ENCODE assay signal across 16 mouse cellular contexts in the genomic region with DNA sequence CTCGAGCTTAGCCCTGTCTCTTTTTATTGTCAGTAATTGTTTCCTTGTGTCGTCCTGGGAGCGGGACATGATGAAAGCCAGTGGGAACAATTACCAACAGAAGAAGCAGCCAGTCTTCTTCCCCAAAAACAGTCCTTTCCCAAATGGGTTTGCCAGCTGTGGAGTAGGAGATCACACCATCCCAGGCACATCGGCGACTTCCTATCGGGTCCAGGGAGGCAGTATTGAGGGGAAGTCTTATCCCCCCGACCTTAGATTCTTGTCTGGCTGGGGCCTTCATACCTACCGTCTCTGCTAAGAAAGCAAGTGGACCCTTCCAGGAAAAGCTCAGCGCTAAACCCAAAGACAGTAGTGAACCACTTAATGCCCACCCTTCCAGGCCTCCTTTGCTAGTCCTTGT.
"Had no signal": no experiment of that assay in that cellular context is flagged by ENCODE, and none has a peak within 500 bp of the region (broad histone marks: within the 10 kb centered on the region; RNA-seq: fewer than 3 reads in every experiment).

No protein-coding gene starts in this region.

- H3K9me3 ChIP-seq: liver, embryonic 12.5 days; megakaryocyte, embryonic 14.5 days; midbrain, embryonic 15.5 days; neural tube, embryonic 13.5 days had no signal

- H3K36me3 ChIP-seq: liver, embryonic 12.5 days; midbrain, embryonic 15.5 days; neural tube, embryonic 13.5 days had no signal

- H3K9ac ChIP-seq: liver, embryonic 12.5 days; lung, embryonic 14.5 days; midbrain, embryonic 15.5 days; neural tube, embryonic 13.5 days had no signal

- H3K27me3 ChIP-seq: midbrain, embryonic 15.5 days had no signal

- H3K27ac ChIP-seq: layer of hippocampus, adult 2 months; liver, embryonic 12.5 days; macrophage; midbrain, embryonic 15.5 days; neural tube, embryonic 13.5 days had no signal

- H3K4me2 ChIP-seq: liver, embryonic 12.5 days; lung, embryonic 14.5 days; midbrain, embryonic 11.5 days; midbrain, embryonic 15.5 days; neural tube, embryonic 13.5 days had no signal

- DNase-seq: kidney, postnatal 10 days; kidney, postnatal 4 days; lung, embryonic 14.5 days; lung, postnatal 14 days; retina, postnatal 1 day; right cerebral cortex, postnatal 4 days; spleen, adult 18-20 months; thymus, adult 18-20 months; thymus, postnatal 14 days had no signal

- H3K4me3 ChIP-seq: layer of hippocampus, adult 2 months; liver, embryonic 12.5 days; megakaryocyte, embryonic 14.5 days; midbrain, embryonic 15.5 days; neural tube, embryonic 13.5 days had no signal

- ATAC-seq: liver, embryonic 12.5 days; midbrain, embryonic 15.5 days had no signal
